Mouse (Mus musculus) ES-E14 (cell line): Measurements from ENCODE around the gene Aldob.

Experiments used
- CHD2 ChIP-seq: IDR thresholded peaks from 2 replicates; pipeline ENCODE4 v1.6.1; 2014; ENCODE audit warnings: mild to moderate bottlenecking, low read depth, low read length, inconsistent platforms
- ZNF384 ChIP-seq: IDR thresholded peaks from 2 replicates; pipeline ENCODE4 v1.6.1; 2012; ENCODE audit warnings: low read depth, low read length, inconsistent platforms

DNA sequence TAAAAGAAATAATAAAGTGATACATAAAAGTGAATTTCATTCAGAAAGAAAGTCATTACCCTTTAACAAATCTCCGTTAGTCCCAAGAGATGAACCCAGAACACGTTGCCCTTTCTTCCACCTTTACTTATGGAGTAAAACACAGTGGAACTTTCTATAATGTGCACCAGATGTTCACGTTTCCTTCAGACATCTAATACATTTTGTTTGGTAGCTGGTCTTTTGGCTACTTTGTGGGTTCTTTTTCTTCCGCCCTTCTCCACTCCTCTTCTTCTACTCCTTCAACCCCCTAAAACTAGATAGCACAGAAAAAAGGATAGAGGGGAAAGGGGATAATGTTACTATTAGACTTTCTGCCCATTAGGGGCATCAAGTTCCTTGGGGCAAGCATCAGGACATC, 36.7 kb downstream of the Aldob start:
- TF ChIP-seq ZNF384 (no peak), CHD2 (no peak)
